Mouse (Mus musculus): ENCODE results near the gene Sema3f.

GRCm38 (mm10) chr9:107735356-107736184 is 25.3 kb upstream of the Sema3f start:
- TF ChIP-seq CTCF (IDR thresholded peaks at IDR 0.05; ENCODE audit: low read depth, low read length) (no peak), GATA2 (IDR thresholded peaks at IDR 0.05; ENCODE audit: borderline replicate concordance, low read depth, low read length) (no peak), POLR2AphosphoS5 (IDR thresholded peaks at IDR 0.05; ENCODE audit: insufficient replicate concordance, low read depth, low read length) (no peak)

Measured in G1E (cell line).